22 mouse cellular contexts compared by ENCODE assay signal in genomic region chr10:40393447-40394143, GRCm38 (mm10). TPM values are rescaled to one million over a fixed set of nuclear protein-coding genes. Genes with fewer than 3 reads are reported as not detected.
DNase-seq lines count a peak whose midpoint lies in the region; TF ChIP-seq lines count a peak whose summit lies in the region.
"Had no signal": no experiment of that assay in that cellular context is flagged by ENCODE, and none has a peak within 500 bp of the region (broad histone marks: within the 10 kb centered on the region; RNA-seq: fewer than 3 reads in every experiment).

No protein-coding gene starts in this region.

- no peak overlapping the region for H3K4me3 ChIP-seq in heart, adult 2 months
- H3K4me3 ChIP-seq in heart, embryonic 10.5 days = no peak overlapping the region
- no peak overlapping the region for H3K4me3 ChIP-seq in layer of hippocampus, adult 2 months
- H3K4me3 ChIP-seq in CH12.LX (replicated peaks in 1 of 3; ENCODE audit: low read depth in 2 of 3, low read length in 2 of 3, poor library complexity in 1 of 3) = no peak overlapping the region
- H3K4me3 ChIP-seq: forebrain, embryonic 10.5 days; hindbrain, embryonic 10.5 days; limb, embryonic 15.5 days; liver, embryonic 15.5 days; megakaryocyte, embryonic 14.5 days; myocyte; neural tube, embryonic 13.5 days had no signal

- no peak overlapping the region for H3K27ac ChIP-seq in heart, adult 2 months
- no peak overlapping the region for H3K27ac ChIP-seq in heart, embryonic 10.5 days
- peak overlapping the region; percentile 59 for H3K27ac ChIP-seq in layer of hippocampus, adult 2 months
- H3K27ac ChIP-seq in CH12.LX (ENCODE audit: insufficient read depth, low read depth) = no peak overlapping the region
- H3K27ac ChIP-seq: forebrain, embryonic 10.5 days; hindbrain, embryonic 10.5 days; limb, embryonic 15.5 days; liver, embryonic 15.5 days; neural tube, embryonic 13.5 days had no signal

- no peak for TF ChIP-seq EP300 in heart, adult 2 months (IDR thresholded peaks at IDR 0.05; ENCODE audit: insufficient read depth, low read depth, low read length)
- TF ChIP-seq EP300 in CH12.LX (IDR thresholded peaks at IDR 0.05; ENCODE audit: low read length) = no peak

- no peaks in the 10 kb centered on the region for H3K9me3 ChIP-seq in heart, embryonic 10.5 days
- H3K9me3 ChIP-seq in CH12.LX (replicated peaks; ENCODE audit: low read length) = no peaks in the 10 kb centered on the region
- H3K9me3 ChIP-seq: forebrain, embryonic 10.5 days; hindbrain, embryonic 10.5 days; limb, embryonic 15.5 days; liver, embryonic 15.5 days; neural tube, embryonic 13.5 days had no signal

- no peaks in the 10 kb centered on the region for H3K27me3 ChIP-seq in heart, adult 2 months (ENCODE audit: control insufficient read depth, insufficient read depth, low read length)
- no peaks in the 10 kb centered on the region for H3K27me3 ChIP-seq in heart, embryonic 10.5 days (ENCODE audit: insufficient read depth, poor library complexity, severe bottlenecking)
- no peaks in the 10 kb centered on the region for H3K27me3 ChIP-seq in CH12.LX (replicated peaks)
- H3K27me3 ChIP-seq: limb, embryonic 15.5 days; liver, embryonic 15.5 days; megakaryocyte, embryonic 14.5 days; neural tube, embryonic 13.5 days had no signal

- TF ChIP-seq POLR2A in heart, adult 2 months (IDR thresholded peaks at IDR 0.05; ENCODE audit: insufficient read depth, low read depth, low read length) = no peak
- no peak for TF ChIP-seq POLR2A in CH12.LX (IDR thresholded peaks at IDR 0.05; ENCODE audit: low read depth, low read length)

- no peaks in the 10 kb centered on the region; the same call in 1 of the 2 replicates for H3K36me3 ChIP-seq in heart, adult 2 months (ENCODE audit: control insufficient read depth, insufficient read depth, low read length)
- H3K36me3 ChIP-seq in heart, embryonic 10.5 days = peaks cover 9% of the 10 kb centered on the region; the same call in 1 of the 2 replicates
- peaks cover 0 to 4% of the 10 kb centered on the region in 2 experiments for H3K36me3 ChIP-seq in CH12.LX (replicated peaks in 1 of 2; ENCODE audit: control insufficient read depth in 1 of 2, insufficient read depth in 1 of 2, low read length in 1 of 2)
- H3K36me3 ChIP-seq: liver, embryonic 15.5 days had no signal

- TF ChIP-seq CTCF in heart, adult 2 months (IDR thresholded peaks at IDR 0.05) = peak; percentile 56
- TF ChIP-seq CTCF in layer of hippocampus, adult 2 months (conservative IDR thresholded peaks at IDR 0.05) = peak; percentile 60
- TF ChIP-seq CTCF in CH12.LX (conservative IDR thresholded peaks at IDR 0.05 in 1 of 2, IDR thresholded peaks at IDR 0.05 in 1 of 2; ENCODE audit: low read depth in 2 of 2, low read length in 2 of 2) = peak in 1 of 2 experiments; percentile 21; a peak in 2 of 4 replicates

- peak; percentile 18 for TF ChIP-seq RAD21 in CH12.LX (IDR thresholded peaks at IDR 0.05; ENCODE audit: low read depth, low read length)

- intact Hi-C loops in heart, adult 2 months (cut with DNase I) = no loop called here

- in situ Hi-C loops in CH12.LX (cut with MboI; ENCODE audit: low pct_ligation_motif_present, low pct_unique_long_range_greater_than_20kb, low sequenced_read_pairs) = no loop called here

- H3K79me2 ChIP-seq in heart, adult 2 months (replicated peaks; ENCODE audit: control insufficient read depth, insufficient read depth, low read length) = 0 out of 2 replicates have a peak, but pooled peaks cover 2% of the 10 kb centered on the region
- no peaks in the 10 kb centered on the region for H3K79me2 ChIP-seq in CH12.LX (replicated peaks; ENCODE audit: control insufficient read depth, extremely low read depth, insufficient read depth, poor library complexity, severe bottlenecking)

- H3K9ac ChIP-seq in heart, adult 2 months (ENCODE audit: low read depth, low read length) = no peak overlapping the region
- H3K9ac ChIP-seq in CH12.LX (ENCODE audit: insufficient read depth, low read depth) = no peak overlapping the region
- H3K9ac ChIP-seq: limb, embryonic 15.5 days; liver, embryonic 15.5 days; neural tube, embryonic 13.5 days had no signal

- WGBS in heart, adult 2 months = 79% methylated on average over 2 of the region's 2 CpGs
- 83% methylated on average over 2 of the region's 2 CpGs for WGBS in heart, embryonic 10.5 days

- dilution Hi-C loops in CH12.LX (cut with MboI; ENCODE audit: extremely low pct_ligation_motif_present, extremely low pct_unique_long_range_greater_than_20kb, low sequenced_read_pairs) = no loop called here

- no peak overlapping the region for H3K4me2 ChIP-seq in CH12.LX (ENCODE audit: insufficient read depth, low read depth, poor library complexity, severe bottlenecking)
- H3K4me2 ChIP-seq: limb, embryonic 15.5 days; liver, embryonic 15.5 days; neural tube, embryonic 13.5 days had no signal

- no peak for DNase-seq in heart, adult 2 months
- DNase-seq in heart, embryonic 10.5 days (ENCODE audit: low spot score) = no peak
- no peak for DNase-seq in layer of hippocampus, adult 2 months (ENCODE audit: low spot score in 2 of 2)
- DNase-seq in layer of hippocampus, adult 11-12 months (ENCODE audit: low spot score) = no peak
- DNase-seq in CH12.LX (ENCODE audit: extremely low read depth) (no peak), NIH3T3 (ENCODE audit: low read depth) (peak; percentile 23)
- no peak for DNase-seq in retina, postnatal 1 day
- no peak for DNase-seq in urinary bladder, postnatal 14 days (ENCODE audit: low spot score)
- DNase-seq: adrenal gland, postnatal 14 days; B cell, adult 2 months; gastrocnemius, postnatal 25 days; kidney, adult 18-20 months; kidney, postnatal 25 days; lung, postnatal 14 days; midbrain, embryonic 14.5 days had no signal

- H3K4me1 ChIP-seq in heart, adult 2 months (ENCODE audit: control insufficient read depth, insufficient read depth, low read length) = no peaks in the 10 kb centered on the region
- H3K4me1 ChIP-seq in heart, embryonic 10.5 days = no peaks in the 10 kb centered on the region
- no peaks in the 10 kb centered on the region for H3K4me1 ChIP-seq in CH12.LX (ENCODE audit: control insufficient read depth in 1 of 2, insufficient read depth in 2 of 2)
- H3K4me1 ChIP-seq: forebrain, embryonic 10.5 days; hindbrain, embryonic 10.5 days; neural tube, embryonic 13.5 days had no signal

TF ChIP-seq in CH12.LX, 34 proteins besides CTCF, POLR2A, EP300 and RAD21:
- TF ChIP-seq SMC3 (IDR thresholded peaks at IDR 0.05; ENCODE audit: low read depth, low read length) (no peak), NRF1 (IDR thresholded peaks at IDR 0.05; ENCODE audit: low read depth, low read length) (no peak), IRF4 (IDR thresholded peaks at IDR 0.05; ENCODE audit: low read depth, low read length) (no peak), MYC (IDR thresholded peaks at IDR 0.05; ENCODE audit: low read depth, low read length) (no peak), JUN (IDR thresholded peaks at IDR 0.05; ENCODE audit: insufficient read depth, low read depth, low read length) (no peak), MXI1 (IDR thresholded peaks at IDR 0.05; ENCODE audit: low read depth, low read length) (no peak), TCF12 (IDR thresholded peaks at IDR 0.05; ENCODE audit: low read depth, low read length) (no peak), ZMIZ1 (IDR thresholded peaks at IDR 0.05; ENCODE audit: low read depth, low read length) (no peak), PAX5 (IDR thresholded peaks at IDR 0.05; ENCODE audit: low read length) (no peak), E2F4 (IDR thresholded peaks at IDR 0.05; ENCODE audit: insufficient replicate concordance, low read depth, low read length) (no peak), MAZ (IDR thresholded peaks at IDR 0.05; ENCODE audit: low read depth, low read length) (no peak), POLR2AphosphoS2 (IDR thresholded peaks at IDR 0.05; ENCODE audit: low read depth, low read length) (no peak)

RNA-seq across cellular contexts. Expression of gene Cdk19, which starts 54.2 kb away (rescaled TPM):
- 10 to 100 TPM; 11.5 to 15.2 TPM for total RNA-seq in heart, adult 2 months (2021)
- 5.2 and 8.6 TPM in 2 replicates for polyA plus RNA-seq in heart, adult 2 months (2012; rRNA removed)
- polyA plus RNA-seq in heart, embryonic 10.5 days (2016; fragmentation: Nextera tagmentation; extraction: Ambion mirVana) = 5.2 and 6.1 TPM in 2 replicates
- total RNA-seq in layer of hippocampus, adult 2 months (2021) = 10 to 100 TPM; 34.4 to 34.6 TPM
- total RNA-seq in CH12.LX (2012; rRNA removed) (2.0 and 3.3 TPM in 2 replicates), CH12.LX (2014; rRNA removed) (4.7 and 4.8 TPM in 2 replicates)
- 3.4 and 4.0 TPM in 2 replicates for polyA plus RNA-seq in CH12.LX (2012; ENCODE audit: insufficient read length, low read depth)
